Mouse (Mus musculus) spleen, postnatal 4 days (tissue): Measurements from ENCODE around the gene Cacng1.

Source experiments
- DNase-seq, 2 experiments: peaks; one replicate each; pipeline ENCODE4 v3.0.0; 2022; ENCODE audit warnings: low spot score in 2 of 2

The Cacng1 gene

DNA sequence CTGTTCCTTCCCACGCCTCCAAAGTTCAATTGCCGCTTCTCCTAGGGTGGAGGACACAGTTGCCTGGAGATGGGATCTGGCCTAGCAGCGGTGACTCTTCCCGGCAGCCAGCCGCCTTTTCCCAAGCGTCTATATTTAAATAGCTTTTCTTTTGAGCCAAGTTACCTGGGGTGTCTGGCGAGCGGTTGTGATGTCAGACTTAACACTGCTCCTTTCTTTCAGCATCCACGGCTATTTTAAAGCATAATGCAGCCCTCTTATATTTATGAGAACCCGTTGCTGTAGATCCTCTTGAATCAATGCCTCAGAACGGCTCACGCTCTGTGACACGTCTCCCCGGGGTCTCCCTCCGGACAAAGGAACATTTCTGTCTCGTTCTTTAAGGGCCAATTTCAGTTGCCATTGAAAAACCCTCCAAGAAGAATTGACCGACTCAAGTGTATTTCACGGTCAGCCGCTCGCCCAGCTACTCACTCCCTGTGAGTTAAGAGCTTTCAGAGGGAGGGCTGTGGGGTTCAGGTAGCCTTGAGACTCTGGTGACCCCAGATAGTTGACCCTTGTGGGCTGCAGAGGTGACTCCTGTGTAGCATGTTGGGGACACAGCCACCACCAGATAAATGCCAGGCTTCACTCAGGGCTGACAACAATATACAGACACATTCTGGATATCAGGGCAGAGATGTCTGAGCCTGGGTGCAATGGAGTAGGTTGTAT is 8.3 kb downstream of the Cacng1 start:
- DNase-seq, result no peak

GRCm38 (mm10) chr11:107705476-107706074 is 10.7 kb downstream of the Cacng1 start:
- no peak for DNase-seq

- DNase-seq, result no peak
Measured at GRCm38 (mm10) chr11:107705060-107705459, 11.3 kb downstream of the Cacng1 start.

DNA sequence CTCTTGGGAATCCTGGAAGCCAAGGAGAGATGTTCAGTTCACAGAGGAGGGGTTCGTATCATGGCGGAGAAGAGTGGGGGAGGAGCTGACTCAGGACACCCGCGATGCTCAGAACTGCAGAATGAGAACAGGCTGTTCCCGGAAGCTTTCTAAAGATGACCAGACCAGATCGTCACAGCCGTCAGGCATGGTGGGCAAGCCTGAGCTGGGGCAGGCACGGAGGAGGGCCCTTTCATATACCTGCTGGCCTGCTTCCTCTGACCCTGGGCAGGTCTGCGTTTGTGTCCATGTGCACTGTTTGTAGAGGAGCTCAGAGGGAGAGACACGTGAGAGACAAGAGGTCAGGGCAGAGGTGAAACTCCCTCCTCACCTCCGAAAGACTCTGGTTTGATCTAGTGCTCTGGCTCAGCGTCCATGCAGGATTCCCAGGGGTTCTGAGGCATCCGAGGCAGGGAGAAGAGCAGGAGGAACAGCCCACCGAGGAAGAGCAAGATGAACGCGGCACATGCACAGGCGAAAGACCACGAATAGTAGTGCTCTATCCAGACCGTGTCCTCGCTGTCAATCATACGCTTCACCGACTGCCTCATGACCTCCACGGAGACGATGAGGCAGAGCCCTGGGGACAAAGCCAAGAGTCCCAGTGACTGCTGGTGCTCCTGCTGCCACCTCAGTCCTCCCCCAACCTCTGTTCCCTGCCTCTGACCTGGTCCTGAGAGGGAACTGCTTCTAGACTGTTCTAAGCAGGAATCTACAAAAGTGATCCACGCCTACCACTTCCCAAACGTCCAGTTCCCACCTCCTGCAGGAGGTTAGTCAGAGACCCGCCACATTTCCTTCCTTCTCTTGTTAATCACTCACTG is 12.8 kb downstream of the Cacng1 start:
- no peak for DNase-seq

GRCm38 (mm10) chr11:107699967-107700366 is 16.4 kb downstream of the Cacng1 start:
- no peak for DNase-seq

- no peak for DNase-seq
Measured at GRCm38 (mm10) chr11:107693338-107693737, 23.0 kb downstream of the Cacng1 start.

DNA sequence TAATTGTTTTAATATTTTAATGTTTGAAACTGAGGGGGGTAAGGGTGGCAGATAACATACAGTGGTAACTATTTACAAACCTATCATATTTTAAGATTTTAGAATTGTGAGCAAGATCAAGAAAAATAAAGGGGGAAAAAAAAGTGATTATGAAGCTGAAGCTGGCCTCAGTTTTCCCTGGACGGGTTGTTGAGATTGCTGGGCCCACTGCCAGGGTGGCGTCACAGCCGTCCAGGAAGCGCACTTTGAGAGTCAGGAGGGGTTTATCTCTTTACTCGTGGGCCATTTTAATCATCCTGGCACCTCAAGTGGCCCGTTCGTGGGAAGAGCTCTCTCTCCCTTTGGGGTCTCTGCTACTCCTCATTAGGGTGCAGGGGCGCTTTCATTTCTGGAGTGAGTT is 24.8 kb downstream of the Cacng1 start:
- no peak for DNase-seq

- no peak for DNase-seq
Measured at GRCm38 (mm10) chr11:107688480-107688879, 27.8 kb downstream of the Cacng1 start.

DNA sequence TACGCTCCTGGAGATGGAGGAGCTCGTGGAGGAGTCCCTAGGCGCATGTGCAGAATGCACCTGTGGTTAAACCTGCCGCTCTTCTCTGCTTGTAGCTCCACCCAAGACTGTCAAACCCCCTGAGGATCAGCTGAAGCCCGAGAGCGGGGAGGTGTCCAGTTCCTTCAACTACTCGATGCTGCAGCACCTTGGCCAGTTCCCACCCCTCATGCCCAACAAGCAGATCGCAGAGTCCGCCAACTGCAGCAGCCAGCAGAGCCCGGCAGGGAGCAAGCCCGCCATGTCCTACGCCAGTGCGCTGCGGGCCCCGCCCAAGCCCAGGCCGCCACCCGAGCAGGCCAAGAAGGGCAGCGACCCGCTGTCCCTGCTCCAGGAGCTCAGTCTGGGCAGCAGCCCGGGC is 30.0 kb downstream of the Cacng1 start:
- no peak for DNase-seq

GRCm38 (mm10) chr11:107683544-107684465 is 32.5 kb downstream of the Cacng1 start:
- no peak for DNase-seq

GRCm38 (mm10) chr11:107682694-107683355 is 33.5 kb downstream of the Cacng1 start:
- DNase-seq, result no peak

- no peak for DNase-seq
Measured at GRCm38 (mm10) chr11:107676207-107676940, 39.9 kb downstream of the Cacng1 start.

GRCm38 (mm10) chr11:107675246-107675645 is 41.1 kb downstream of the Cacng1 start:
- no peak for DNase-seq

DNA sequence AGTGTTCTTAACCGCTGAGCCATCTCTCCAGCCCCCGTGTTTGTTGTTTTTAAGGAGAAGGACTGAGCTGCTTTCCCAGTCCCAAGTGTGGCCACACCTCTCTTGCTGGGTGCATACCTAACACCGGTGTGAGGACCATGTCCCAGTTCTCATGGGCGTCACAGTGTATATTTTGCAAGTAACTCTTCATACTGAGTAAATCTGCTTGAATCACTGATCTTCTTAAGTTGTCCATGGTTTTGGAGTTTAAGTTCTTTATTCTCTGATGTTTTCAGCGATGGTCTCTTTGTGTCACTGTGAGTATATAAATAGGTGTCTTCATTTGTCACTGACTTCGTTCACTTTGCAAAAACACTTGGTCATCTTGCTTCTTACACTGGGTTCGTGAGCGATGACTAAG is 41.7 kb downstream of the Cacng1 start:
- DNase-seq, result no peak

GRCm38 (mm10) chr11:107674006-107674405 is 42.3 kb downstream of the Cacng1 start:
- no peak for DNase-seq

GRCm38 (mm10) chr11:107668977-107669376 is 47.3 kb downstream of the Cacng1 start:
- no peak for DNase-seq

DNA sequence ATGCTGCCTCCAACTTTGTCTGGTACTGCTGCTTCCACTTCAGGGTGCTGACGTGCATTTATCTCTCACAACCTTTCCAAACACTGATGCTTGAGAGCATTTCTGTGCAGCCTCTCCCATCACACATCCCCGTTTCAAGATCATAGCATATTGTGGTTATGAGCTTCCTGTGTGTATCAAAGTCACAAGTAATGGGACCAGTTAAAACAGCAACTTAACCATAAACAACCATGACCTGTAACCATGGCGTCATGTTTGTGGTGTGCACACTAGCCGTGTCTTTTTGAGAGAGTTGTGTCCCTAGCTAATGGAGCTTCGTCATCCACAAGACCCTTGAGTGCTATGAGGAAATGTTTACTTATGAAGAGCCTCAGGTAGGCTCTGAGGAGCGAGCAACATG is 48.1 kb downstream of the Cacng1 start:
- DNase-seq, result no peak

- no peak for DNase-seq
Measured at GRCm38 (mm10) chr11:107667542-107667941, 48.8 kb downstream of the Cacng1 start.

- no peak for DNase-seq
Measured at GRCm38 (mm10) chr11:107662666-107663065, 53.7 kb downstream of the Cacng1 start.

- DNase-seq, result no peak
Measured at GRCm38 (mm10) chr11:107660452-107660851, 55.9 kb downstream of the Cacng1 start.
